Mouse (Mus musculus) CH12.LX (cell line): ENCODE measurements at regions not wholly inside any gene's neighbourhood (a gene's known extent, or its start where the extent isn't known, plus 50 kb on each side); places are given as distances from the start of the nearest gene placed in this dataset.
"Not testable (repeated sequence)": the region's sequence is repeated elsewhere in the genome, so short reads cannot be mapped to it uniquely, and the experiment has no call there.

Experiments used
- DNase-seq: peaks from one replicate; pipeline ENCODE4 v3.0.0-alpha.2; 2013; ENCODE audit errors: extremely low read depth
- H3K27ac ChIP-seq: 2 replicates; pipeline ENCODE4 v1.5.1; 2012; ENCODE audit warnings: low read depth, mild to moderate bottlenecking, control low read depth, moderate library complexity; ENCODE audit not compliant: insufficient read depth
- H3K27me3 ChIP-seq: replicated peaks from 2 replicates; pipeline ENCODE3; 2012; ENCODE audit warnings: inconsistent platforms
- H3K36me3 ChIP-seq, 2 experiments: replicated peaks in 1 of 2; 2 replicates each; pipeline versions ENCODE3 to v1.6.1; 2012; ENCODE audit warnings: inconsistent platforms in 1 of 2, low read length in 1 of 2, mild to moderate bottlenecking in 1 of 2, mixed read lengths in 1 of 2, moderate library complexity in 1 of 2; ENCODE audit not compliant: control insufficient read depth in 1 of 2, insufficient read depth in 1 of 2
- H3K4me1 ChIP-seq, 2 experiments: 2 replicates each; pipeline ENCODE4 v1.6.1; 2012; ENCODE audit warnings: inconsistent platforms in 1 of 2, moderate library complexity in 1 of 2; ENCODE audit not compliant: insufficient read depth in 2 of 2, control insufficient read depth in 1 of 2
- H3K4me2 ChIP-seq: 2 replicates; pipeline ENCODE4 v1.6.1; 2012; ENCODE audit warnings: low read depth, mild to moderate bottlenecking, control low read depth; ENCODE audit not compliant: poor library complexity, insufficient read depth, severe bottlenecking
- H3K4me3 ChIP-seq, 3 experiments: fragments of 150-350 bp in 1 of 3; sonication (generic) in 1 of 3; replicated peaks in 1 of 3; 2 replicates each; pipeline versions ENCODE3 to v1.5.1; 2011 to 2012; ENCODE audit warnings: low read depth in 2 of 3, low read length in 2 of 3, mild to moderate bottlenecking in 2 of 3, moderate library complexity in 2 of 3, control low read depth in 1 of 3, improper control_type of control experiment in 1 of 3, inconsistent platforms in 1 of 3, mixed read lengths in 1 of 3; ENCODE audit not compliant: poor library complexity in 1 of 3
- H3K79me2 ChIP-seq: replicated peaks from 2 replicates; pipeline ENCODE4 v1.6.1; 2012; ENCODE audit warnings: mild to moderate bottlenecking, moderate library complexity; ENCODE audit not compliant: control insufficient read depth, poor library complexity, insufficient read depth, severe bottlenecking; ENCODE audit errors: extremely low read depth
- H3K9ac ChIP-seq: 2 replicates; pipeline ENCODE4 v1.6.1; 2012; ENCODE audit warnings: low read depth, mild to moderate bottlenecking, control low read depth, moderate library complexity; ENCODE audit not compliant: insufficient read depth
- H3K9me3 ChIP-seq: replicated peaks from 2 replicates; pipeline ENCODE3; 2012; ENCODE audit warnings: low read length, inconsistent platforms, mixed read lengths
- BHLHE40 ChIP-seq: IDR thresholded peaks from 2 replicates; pipeline ENCODE4 v1.6.1; 2011; ENCODE audit warnings: mild to moderate bottlenecking, low read depth, low read length, improper control_type of control experiment
- CHD1 ChIP-seq: IDR thresholded peaks from 2 replicates; pipeline ENCODE4 v1.6.1; 2012; ENCODE audit warnings: low read depth, low read length, improper control_type of control experiment, inconsistent platforms
- CHD2 ChIP-seq: IDR thresholded peaks from 2 replicates; pipeline ENCODE4 v1.6.1; 2011; ENCODE audit warnings: low read length, improper control_type of control experiment
- E2F4 ChIP-seq: IDR thresholded peaks from 2 replicates; pipeline ENCODE4 v1.6.1; 2011; ENCODE audit warnings: low read depth, low read length, improper control_type of control experiment; ENCODE audit not compliant: insufficient replicate concordance
- GABPA ChIP-seq: IDR thresholded peaks from 2 replicates; pipeline ENCODE4 v1.6.1; 2012; ENCODE audit warnings: low read depth, low read length, improper control_type of control experiment, inconsistent platforms; ENCODE audit not compliant: insufficient replicate concordance
- POLR2A ChIP-seq: IDR thresholded peaks from 2 replicates; pipeline ENCODE4 v1.6.1; 2011; ENCODE audit warnings: low read depth, mild to moderate bottlenecking, improper control_type of control experiment, low read length
- RAD21 ChIP-seq: IDR thresholded peaks from 2 replicates; pipeline ENCODE4 v1.6.1; 2011; ENCODE audit warnings: low read depth, mild to moderate bottlenecking, low read length, improper control_type of control experiment, moderate library complexity
- TBP ChIP-seq: conservative IDR thresholded peaks from 2 replicates; pipeline ENCODE4 v1.6.1; 2011; ENCODE audit warnings: low read depth, low read length, improper control_type of control experiment
- TCF12 ChIP-seq: IDR thresholded peaks from 2 replicates; pipeline ENCODE4 v1.6.1; 2014; ENCODE audit warnings: low read depth, mild to moderate bottlenecking, inconsistent platforms, low read length, improper control_type of control experiment
- dilution Hi-C: fragments of 300-500 bp; cut with MboI; formaldehyde crosslinking; loops from 2 replicates; pipeline ENCODE4 v1.14.3; 2020; ENCODE audit warnings: low sequenced_read_pairs; ENCODE audit not compliant: extremely low pct_unique_long_range_greater_than_20kb, extremely low pct_ligation_motif_present
- in situ Hi-C: fragments of 300-500 bp; cut with MboI; formaldehyde crosslinking; loops from 3 replicates; pipeline ENCODE4 v1.14.3; 2019; ENCODE audit warnings: low sequenced_read_pairs, low pct_ligation_motif_present, low pct_unique_long_range_greater_than_20kb, mixed read lengths

GRCm38 (mm10) chr13:82593831-82594230 is 811.0 kb downstream of the Cetn3 start:
- Histone ChIP-seq H3K9ac (no peak overlapping the region), H3K27me3 (no peaks in the 10 kb centered on the region), H3K79me2 (no peaks in the 10 kb centered on the region), H3K4me3 (no peak overlapping the region), H3K4me1 (0 out of 4 replicates have a peak, but pooled peaks cover 0 to 4% of the 10 kb centered on the region in 2 experiments), H3K27ac (no peak overlapping the region), H3K9me3 (no peaks in the 10 kb centered on the region), H3K36me3 (no peaks in the 10 kb centered on the region), H3K4me2 (no peak overlapping the region)
- in situ Hi-C loops = no loop called here
- TF ChIP-seq GABPA (no peak), E2F4 (no peak), BHLHE40 (no peak), TBP (no peak), RAD21 (no peak), CHD2 (no peak), CHD1 (no peak)
- no peak for DNase-seq
- dilution Hi-C loops = no loop called here

GRCm38 (mm10) chr13:82595566-82595965 is 812.7 kb downstream of the Cetn3 start:
- dilution Hi-C loops = no loop called here
- Histone ChIP-seq H3K4me2 (no peak overlapping the region), H3K79me2 (no peaks in the 10 kb centered on the region), H3K9ac (no peak overlapping the region), H3K27ac (no peak overlapping the region)
- TF ChIP-seq BHLHE40 (no peak), POLR2A (no peak), CHD2 (no peak), TCF12 (no peak)
- TF ChIP-seq, all 38 proteins: peak for 0
- no peaks in the 10 kb centered on the region for H3K36me3 ChIP-seq
- in situ Hi-C loops = no loop called here
- DNase-seq = peak; percentile 3
- no peaks in the 10 kb centered on the region for H3K9me3 ChIP-seq
- H3K4me1 ChIP-seq = 0 out of 4 replicates have a peak, but pooled peaks cover 0 to 4% of the 10 kb centered on the region in 2 experiments
- no peak overlapping the region for H3K4me3 ChIP-seq
- no peaks in the 10 kb centered on the region for H3K27me3 ChIP-seq

- H3K27me3 ChIP-seq, H3K9me3 ChIP-seq, H3K4me1 ChIP-seq, dilution Hi-C loops, H3K36me3 ChIP-seq, DNase-seq, H3K4me2 ChIP-seq, H3K79me2 ChIP-seq, H3K4me3 ChIP-seq, H3K9ac ChIP-seq, H3K27ac ChIP-seq, in situ Hi-C loops: not testable (repeated sequence)
Observed at GRCm38 (mm10) chr13:82605868-82606267, 823.0 kb downstream of the Cetn3 start.
